Mouse (Mus musculus) MEL (cell line): Measurements from ENCODE around the gene Itgb8. TPM values are rescaled to one million over a fixed set of nuclear protein-coding genes. Genes with fewer than 3 reads are reported as not detected.

Source experiments
- DNase-seq: peaks from one replicate; pipeline ENCODE4 v3.0.0; 2011; ENCODE audit warnings: low read depth, low spot score
- H3K27ac ChIP-seq: 2 replicates; pipeline ENCODE4 v1.5.1; 2012; ENCODE audit warnings: low read depth, mild to moderate bottlenecking, control low read depth, low read length, moderate library complexity; ENCODE audit not compliant: control insufficient read depth
- H3K27me3 ChIP-seq, 2 experiments: fragments of 150-350 bp in 1 of 2; sonication (generic) in 1 of 2; 2 replicates each; pipeline ENCODE4 v1.6.1; 2012; ENCODE audit warnings: low read length in 2 of 2, mild to moderate bottlenecking in 2 of 2, improper control_type of control experiment in 1 of 2, moderate library complexity in 1 of 2; ENCODE audit not compliant: insufficient read depth in 2 of 2, control insufficient read depth in 1 of 2
- H3K36me3 ChIP-seq, 2 experiments: 2 replicates each; pipeline ENCODE4 v1.6.1; 2012 to 2014; ENCODE audit warnings: low read length in 2 of 2, improper control_type of control experiment in 1 of 2, inconsistent platforms in 1 of 2, mild to moderate bottlenecking in 1 of 2; ENCODE audit not compliant: insufficient read depth in 2 of 2, control insufficient read depth in 1 of 2
- H3K4me1 ChIP-seq, 2 experiments: fragments of 150-350 bp in 1 of 2; sonication (generic) in 1 of 2; 2 replicates each; pipeline ENCODE4 v1.6.1; 2012; ENCODE audit warnings: low read length in 2 of 2, improper control_type of control experiment in 1 of 2, mild to moderate bottlenecking in 1 of 2; ENCODE audit not compliant: insufficient read depth in 2 of 2, control insufficient read depth in 1 of 2
- H3K4me3 ChIP-seq, 2 experiments: fragments of 150-350 bp in 1 of 2; sonication (generic) in 1 of 2; 2 replicates each; pipeline ENCODE4 v1.5.1; 2012; ENCODE audit warnings: low read depth in 2 of 2, low read length in 2 of 2, mild to moderate bottlenecking in 2 of 2, moderate library complexity in 2 of 2, control low read depth in 1 of 2, improper control_type of control experiment in 1 of 2; ENCODE audit not compliant: control insufficient read depth in 1 of 2, insufficient read depth in 1 of 2
- H3K79me2 ChIP-seq: 2 replicates; pipeline ENCODE4 v1.6.1; 2012; ENCODE audit warnings: mild to moderate bottlenecking, low read length, moderate library complexity; ENCODE audit not compliant: control insufficient read depth, poor library complexity, insufficient read depth
- H3K9ac ChIP-seq: 2 replicates; pipeline ENCODE4 v1.6.1; 2012; ENCODE audit warnings: low read depth, mild to moderate bottlenecking, control low read depth, low read length, moderate library complexity; ENCODE audit not compliant: control insufficient read depth, poor library complexity, severe bottlenecking
- H3K9me3 ChIP-seq: fragments of 150-350 bp; sonication (generic); replicated peaks from 2 replicates; pipeline ENCODE4 v1.6.1; 2012; ENCODE audit warnings: mild to moderate bottlenecking, low read length, improper control_type of control experiment, moderate library complexity; ENCODE audit not compliant: insufficient read depth
- CHD1 ChIP-seq: IDR thresholded peaks from 2 replicates; pipeline ENCODE4 v1.6.1; 2012; ENCODE audit warnings: low read depth, mild to moderate bottlenecking, inconsistent platforms, low read length, improper control_type of control experiment
- CTCF ChIP-seq, 3 experiments: IDR thresholded peaks in 2 of 3; conservative IDR thresholded peaks in 1 of 3; 2 replicates each; pipeline ENCODE4 v1.5.1; 2011 to 2012; ENCODE audit warnings: low read length in 3 of 3, low read depth in 2 of 3, mild to moderate bottlenecking in 2 of 3, improper control_type of control experiment in 1 of 3, inconsistent platforms in 1 of 3, mixed read lengths in 1 of 3, moderate library complexity in 1 of 3; ENCODE audit not compliant: control insufficient read depth in 1 of 3, insufficient read depth in 1 of 3, poor library complexity in 1 of 3, severe bottlenecking in 1 of 3
- EP300 ChIP-seq, 2 experiments: IDR thresholded peaks; 2 replicates each; pipeline ENCODE4 v1.6.1; 2011; ENCODE audit warnings: improper control_type of control experiment in 2 of 2, low read length in 2 of 2, low read depth in 1 of 2, mild to moderate bottlenecking in 1 of 2
- HCFC1 ChIP-seq: IDR thresholded peaks from 2 replicates; pipeline ENCODE4 v1.6.1; 2012; ENCODE audit warnings: low read depth, mild to moderate bottlenecking, inconsistent platforms, low read length, improper control_type of control experiment, moderate library complexity
- KAT2A ChIP-seq: conservative IDR thresholded peaks from 2 replicates; pipeline ENCODE4 v1.6.1; 2012; ENCODE audit warnings: low read depth, low read length, improper control_type of control experiment, inconsistent platforms
- MAFK ChIP-seq: IDR thresholded peaks from 2 replicates; pipeline ENCODE4 v1.6.1; 2011; ENCODE audit warnings: low read depth, mild to moderate bottlenecking, low read length, improper control_type of control experiment, borderline replicate concordance
- MEF2A ChIP-seq: IDR thresholded peaks from 2 replicates; pipeline ENCODE4 v1.6.1; 2014; ENCODE audit warnings: low read depth, mild to moderate bottlenecking, inconsistent platforms, low read length, improper control_type of control experiment; ENCODE audit not compliant: poor library complexity, insufficient replicate concordance, severe bottlenecking; ENCODE audit errors: extremely low read depth
- MYB ChIP-seq: IDR thresholded peaks from 2 replicates; pipeline ENCODE4 v1.6.1; 2011; ENCODE audit warnings: mild to moderate bottlenecking, low read depth, low read length, improper control_type of control experiment
- NRF1 ChIP-seq: IDR thresholded peaks from 2 replicates; pipeline ENCODE4 v1.6.1; 2014; ENCODE audit warnings: low read depth, mild to moderate bottlenecking, inconsistent platforms, low read length, improper control_type of control experiment, moderate library complexity; ENCODE audit not compliant: poor library complexity, insufficient read depth, severe bottlenecking
- RAD21 ChIP-seq: IDR thresholded peaks from 2 replicates; pipeline ENCODE4 v1.6.1; 2011; ENCODE audit warnings: mild to moderate bottlenecking, low read depth, low read length, improper control_type of control experiment
- RCOR1 ChIP-seq: IDR thresholded peaks from 2 replicates; pipeline ENCODE4 v1.6.1; 2012; ENCODE audit warnings: low read depth, mild to moderate bottlenecking, inconsistent platforms, low read length, improper control_type of control experiment
- SIN3A ChIP-seq: IDR thresholded peaks from 2 replicates; pipeline ENCODE4 v1.6.1; 2012; ENCODE audit warnings: low read length, improper control_type of control experiment, inconsistent platforms
- TAL1 ChIP-seq: IDR thresholded peaks from 2 replicates; pipeline ENCODE4 v1.6.1; 2012; ENCODE audit warnings: mild to moderate bottlenecking, inconsistent platforms, low read length, moderate library complexity, mixed read lengths
- TCF12 ChIP-seq: IDR thresholded peaks from 2 replicates; pipeline ENCODE4 v1.6.1; 2014; ENCODE audit warnings: low read depth, mild to moderate bottlenecking, inconsistent platforms, low read length, improper control_type of control experiment, moderate library complexity
- UBTF ChIP-seq: IDR thresholded peaks from 2 replicates; pipeline ENCODE4 v1.6.1; 2012; ENCODE audit warnings: low read depth, mild to moderate bottlenecking, inconsistent platforms, low read length, improper control_type of control experiment, moderate library complexity, borderline replicate concordance; ENCODE audit not compliant: insufficient read depth
- ZC3H11A ChIP-seq: IDR thresholded peaks from 2 replicates; pipeline ENCODE4 v1.6.1; 2012; ENCODE audit warnings: low read depth, mild to moderate bottlenecking, inconsistent platforms, low read length, improper control_type of control experiment
- ZKSCAN1 ChIP-seq: IDR thresholded peaks from 2 replicates; pipeline ENCODE4 v1.6.1; 2012; ENCODE audit warnings: low read depth, mild to moderate bottlenecking, inconsistent platforms, low read length, improper control_type of control experiment, moderate library complexity
- polyA plus RNA-seq, 2 experiments: library from polyadenylated mRNA; stranded (reverse) in 1 of 2; unstranded in 1 of 2; fragments of >175 nt in 1 of 2; fragments of >200 nt in 1 of 2; gene quantifications; 2 replicates each; pipeline versions ENCODE4 v1.2.1 to v1.2.4; 2012; ENCODE audit warnings: low replicate concordance in 2 of 2, low read depth in 1 of 2; ENCODE audit not compliant: insufficient read length in 2 of 2, insufficient read depth in 1 of 2, missing spikeins in 1 of 2
- total RNA-seq: library from RNA; depleted of rRNA; stranded (reverse); fragments of 300-350 nt; gene quantifications from 2 replicates; pipeline ENCODE4 v1.2.3, GENCODE M21; 2012

Gene Itgb8
- total and polyA plus RNA-seq, 3 experiments, result not detected

DNA sequence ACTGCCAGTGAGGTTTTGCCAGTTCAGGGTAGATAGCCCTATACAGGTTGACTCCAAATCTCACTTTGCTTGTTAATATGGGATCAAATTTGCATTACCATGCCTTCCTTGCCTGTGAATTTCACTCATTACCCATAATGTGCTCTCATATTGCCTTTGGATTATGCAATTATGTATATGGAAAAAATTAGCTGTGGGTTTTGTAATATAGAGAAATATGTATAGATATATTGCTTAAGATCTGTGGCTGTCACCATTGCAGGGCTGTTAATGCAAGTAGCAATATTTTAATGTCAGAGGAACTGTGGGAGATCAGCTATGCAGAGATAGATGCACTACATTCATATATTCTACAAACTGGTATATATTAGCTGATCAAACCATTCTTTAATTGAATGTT is 43.5 kb downstream of the Itgb8 start:
- H3K9me3 ChIP-seq, result no peaks in the 10 kb centered on the region
- no peaks in the 10 kb centered on the region for H3K79me2 ChIP-seq
- H3K9ac ChIP-seq, result no peak overlapping the region
- DNase-seq, result no peak
- H3K27me3 ChIP-seq, result no peaks in the 10 kb centered on the region
- H3K27ac ChIP-seq, result no peak overlapping the region
- H3K4me1 ChIP-seq, result no peaks in the 10 kb centered on the region
- TF ChIP-seq MYB, result no peak
- TF ChIP-seq RAD21, result no peak
- no peak for TF ChIP-seq TAL1
- TF ChIP-seq MAFK, result no peak
- TF ChIP-seq MEF2A, result no peak
- TF ChIP-seq SIN3A, result no peak
- TF ChIP-seq KAT2A, result no peak
- no peak for TF ChIP-seq RCOR1
- TF ChIP-seq ZC3H11A, result no peak
- no peak for TF ChIP-seq TCF12
- no peak for TF ChIP-seq CTCF (IDR thresholded peaks at IDR 0.05 in 2 of 3, conservative IDR thresholded peaks at IDR 0.05 in 1 of 3; ENCODE audit: control insufficient read depth in 1 of 3, insufficient read depth in 1 of 3, low read depth in 2 of 3, low read length in 3 of 3, poor library complexity in 1 of 3, severe bottlenecking in 1 of 3)
- TF ChIP-seq EP300 (IDR thresholded peaks at IDR 0.05; ENCODE audit: low read depth in 1 of 2, low read length in 2 of 2), result no peak
- TF ChIP-seq ZKSCAN1, result no peak
- H3K4me3 ChIP-seq, result no peak overlapping the region
- H3K36me3 ChIP-seq, result no peaks in the 10 kb centered on the region

DNA sequence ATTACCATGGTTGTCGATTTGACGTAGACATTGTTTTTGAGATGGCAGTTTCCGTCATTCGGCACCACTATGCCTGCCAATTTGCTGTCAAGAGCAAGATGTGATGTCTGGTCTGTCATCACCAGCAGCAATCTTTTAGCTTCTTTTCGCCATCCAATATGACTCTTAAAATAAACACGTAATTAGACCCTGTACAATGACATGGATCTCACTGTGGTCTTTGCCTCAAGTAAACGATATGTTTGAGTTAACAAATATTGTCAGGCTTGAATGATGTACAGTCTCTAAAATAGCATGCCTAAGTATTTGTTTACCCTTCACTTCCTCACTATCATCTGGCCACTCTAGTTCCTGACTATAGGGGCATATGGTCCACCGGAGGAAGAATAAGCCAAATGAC is 48.8 kb downstream of the Itgb8 start:
- no peak overlapping the region for H3K27ac ChIP-seq
- no peak overlapping the region for H3K4me3 ChIP-seq
- no peaks in the 10 kb centered on the region for H3K4me1 ChIP-seq
- DNase-seq, result no peak
- H3K36me3 ChIP-seq, result no peaks in the 10 kb centered on the region
- TF ChIP-seq TCF12 (no peak), ZKSCAN1 (no peak), TAL1 (no peak), HCFC1 (no peak), RCOR1 (no peak), CHD1 (no peak), NRF1 (no peak), EP300 (IDR thresholded peaks at IDR 0.05; ENCODE audit: low read depth in 1 of 2, low read length in 2 of 2) (no peak), MYB (no peak), MAFK (no peak), SIN3A (no peak), CTCF (IDR thresholded peaks at IDR 0.05 in 2 of 3, conservative IDR thresholded peaks at IDR 0.05 in 1 of 3; ENCODE audit: control insufficient read depth in 1 of 3, insufficient read depth in 1 of 3, low read depth in 2 of 3, low read length in 3 of 3, poor library complexity in 1 of 3, severe bottlenecking in 1 of 3) (no peak), UBTF (no peak)
- H3K27me3 ChIP-seq, result no peaks in the 10 kb centered on the region
- no peak overlapping the region for H3K9ac ChIP-seq
- no peaks in the 10 kb centered on the region for H3K79me2 ChIP-seq
- H3K9me3 ChIP-seq, result no peaks in the 10 kb centered on the region
